Mouse (Mus musculus) CH12.LX (cell line): ENCODE measurements at regions not wholly inside any gene's neighbourhood (a gene's known extent, or its start where the extent isn't known, plus 50 kb on each side); places are given as distances from the start of the nearest gene placed in this dataset.

Source experiments
- DNase-seq: peaks from one replicate; pipeline ENCODE4 v3.0.0-alpha.2; 2013; ENCODE audit errors: extremely low read depth
- H3K27ac ChIP-seq: 2 replicates; pipeline ENCODE4 v1.5.1; 2012; ENCODE audit warnings: low read depth, mild to moderate bottlenecking, control low read depth, moderate library complexity; ENCODE audit not compliant: insufficient read depth
- H3K27me3 ChIP-seq: replicated peaks from 2 replicates; pipeline ENCODE3; 2012; ENCODE audit warnings: inconsistent platforms
- H3K36me3 ChIP-seq, 2 experiments: replicated peaks in 1 of 2; 2 replicates each; pipeline versions ENCODE3 to v1.6.1; 2012; ENCODE audit warnings: inconsistent platforms in 1 of 2, low read length in 1 of 2, mild to moderate bottlenecking in 1 of 2, mixed read lengths in 1 of 2, moderate library complexity in 1 of 2; ENCODE audit not compliant: control insufficient read depth in 1 of 2, insufficient read depth in 1 of 2
- H3K4me1 ChIP-seq, 2 experiments: 2 replicates each; pipeline ENCODE4 v1.6.1; 2012; ENCODE audit warnings: inconsistent platforms in 1 of 2, moderate library complexity in 1 of 2; ENCODE audit not compliant: insufficient read depth in 2 of 2, control insufficient read depth in 1 of 2
- H3K4me2 ChIP-seq: 2 replicates; pipeline ENCODE4 v1.6.1; 2012; ENCODE audit warnings: low read depth, mild to moderate bottlenecking, control low read depth; ENCODE audit not compliant: poor library complexity, insufficient read depth, severe bottlenecking
- H3K4me3 ChIP-seq, 3 experiments: fragments of 150-350 bp in 1 of 3; sonication (generic) in 1 of 3; replicated peaks in 1 of 3; 2 replicates each; pipeline versions ENCODE3 to v1.5.1; 2011 to 2012; ENCODE audit warnings: low read depth in 2 of 3, low read length in 2 of 3, mild to moderate bottlenecking in 2 of 3, moderate library complexity in 2 of 3, control low read depth in 1 of 3, improper control_type of control experiment in 1 of 3, inconsistent platforms in 1 of 3, mixed read lengths in 1 of 3; ENCODE audit not compliant: poor library complexity in 1 of 3
- H3K79me2 ChIP-seq: replicated peaks from 2 replicates; pipeline ENCODE4 v1.6.1; 2012; ENCODE audit warnings: mild to moderate bottlenecking, moderate library complexity; ENCODE audit not compliant: control insufficient read depth, poor library complexity, insufficient read depth, severe bottlenecking; ENCODE audit errors: extremely low read depth
- H3K9ac ChIP-seq: 2 replicates; pipeline ENCODE4 v1.6.1; 2012; ENCODE audit warnings: low read depth, mild to moderate bottlenecking, control low read depth, moderate library complexity; ENCODE audit not compliant: insufficient read depth
- H3K9me3 ChIP-seq: replicated peaks from 2 replicates; pipeline ENCODE3; 2012; ENCODE audit warnings: low read length, inconsistent platforms, mixed read lengths
- BHLHE40 ChIP-seq: IDR thresholded peaks from 2 replicates; pipeline ENCODE4 v1.6.1; 2011; ENCODE audit warnings: mild to moderate bottlenecking, low read depth, low read length, improper control_type of control experiment
- CHD1 ChIP-seq: IDR thresholded peaks from 2 replicates; pipeline ENCODE4 v1.6.1; 2012; ENCODE audit warnings: low read depth, low read length, improper control_type of control experiment, inconsistent platforms
- E2F4 ChIP-seq: IDR thresholded peaks from 2 replicates; pipeline ENCODE4 v1.6.1; 2011; ENCODE audit warnings: low read depth, low read length, improper control_type of control experiment; ENCODE audit not compliant: insufficient replicate concordance
- EP300 ChIP-seq: IDR thresholded peaks from 2 replicates; pipeline ENCODE4 v1.6.1; 2011; ENCODE audit warnings: low read length, improper control_type of control experiment
- ETS1 ChIP-seq: conservative IDR thresholded peaks from 2 replicates; pipeline ENCODE4 v1.6.1; 2012; ENCODE audit warnings: low read depth, mild to moderate bottlenecking, inconsistent platforms, low read length, improper control_type of control experiment, moderate library complexity
- JUN ChIP-seq: IDR thresholded peaks from 2 replicates; pipeline ENCODE4 v1.6.1; 2011; ENCODE audit warnings: low read depth, mild to moderate bottlenecking, low read length, improper control_type of control experiment, moderate library complexity; ENCODE audit not compliant: insufficient read depth
- JUND ChIP-seq: conservative IDR thresholded peaks from 2 replicates; pipeline ENCODE4 v1.6.1; 2011; ENCODE audit warnings: low read depth, low read length, improper control_type of control experiment
- KAT2A ChIP-seq: IDR thresholded peaks from 2 replicates; pipeline ENCODE4 v1.6.1; 2012; ENCODE audit warnings: low read length, improper control_type of control experiment, inconsistent platforms; ENCODE audit not compliant: insufficient replicate concordance
- MAX ChIP-seq: IDR thresholded peaks from 2 replicates; pipeline ENCODE4 v1.6.1; 2011; ENCODE audit warnings: low read length, improper control_type of control experiment
- MAZ ChIP-seq: IDR thresholded peaks from 2 replicates; pipeline ENCODE4 v1.6.1; 2012; ENCODE audit warnings: low read depth, mild to moderate bottlenecking, inconsistent platforms, low read length, improper control_type of control experiment, moderate library complexity
- MEF2A ChIP-seq: IDR thresholded peaks from 2 replicates; pipeline ENCODE4 v1.6.1; 2014; ENCODE audit warnings: low read depth, mild to moderate bottlenecking, inconsistent platforms, low read length, improper control_type of control experiment, borderline replicate concordance
- NELFE ChIP-seq: IDR thresholded peaks from 2 replicates; pipeline ENCODE4 v1.6.1; 2011; ENCODE audit warnings: low read depth, low read length, improper control_type of control experiment
- POLR2AphosphoS2 ChIP-seq: IDR thresholded peaks from 2 replicates; pipeline ENCODE4 v1.6.1; 2011; ENCODE audit warnings: low read depth, low read length, improper control_type of control experiment
- RAD21 ChIP-seq: IDR thresholded peaks from 2 replicates; pipeline ENCODE4 v1.6.1; 2011; ENCODE audit warnings: low read depth, mild to moderate bottlenecking, low read length, improper control_type of control experiment, moderate library complexity
- SMC3 ChIP-seq: IDR thresholded peaks from 2 replicates; pipeline ENCODE4 v1.6.1; 2011; ENCODE audit warnings: low read depth, low read length, improper control_type of control experiment
- TCF12 ChIP-seq: IDR thresholded peaks from 2 replicates; pipeline ENCODE4 v1.6.1; 2014; ENCODE audit warnings: low read depth, mild to moderate bottlenecking, inconsistent platforms, low read length, improper control_type of control experiment
- ZC3H11A ChIP-seq: IDR thresholded peaks from 2 replicates; pipeline ENCODE4 v1.6.1; 2012; ENCODE audit warnings: low read depth, mild to moderate bottlenecking, inconsistent platforms, low read length, improper control_type of control experiment
- ZKSCAN1 ChIP-seq: IDR thresholded peaks from 2 replicates; pipeline ENCODE4 v1.6.1; 2012; ENCODE audit warnings: low read depth, inconsistent platforms, low read length, improper control_type of control experiment, borderline replicate concordance
- ZMIZ1 ChIP-seq: IDR thresholded peaks from 2 replicates; pipeline ENCODE4 v1.6.1; 2012; ENCODE audit warnings: low read depth, mild to moderate bottlenecking, inconsistent platforms, low read length, improper control_type of control experiment
- dilution Hi-C: fragments of 300-500 bp; cut with MboI; formaldehyde crosslinking; loops from 2 replicates; pipeline ENCODE4 v1.14.3; 2020; ENCODE audit warnings: low sequenced_read_pairs; ENCODE audit not compliant: extremely low pct_unique_long_range_greater_than_20kb, extremely low pct_ligation_motif_present
- in situ Hi-C: fragments of 300-500 bp; cut with MboI; formaldehyde crosslinking; loops from 3 replicates; pipeline ENCODE4 v1.14.3; 2019; ENCODE audit warnings: low sequenced_read_pairs, low pct_ligation_motif_present, low pct_unique_long_range_greater_than_20kb, mixed read lengths

DNA sequence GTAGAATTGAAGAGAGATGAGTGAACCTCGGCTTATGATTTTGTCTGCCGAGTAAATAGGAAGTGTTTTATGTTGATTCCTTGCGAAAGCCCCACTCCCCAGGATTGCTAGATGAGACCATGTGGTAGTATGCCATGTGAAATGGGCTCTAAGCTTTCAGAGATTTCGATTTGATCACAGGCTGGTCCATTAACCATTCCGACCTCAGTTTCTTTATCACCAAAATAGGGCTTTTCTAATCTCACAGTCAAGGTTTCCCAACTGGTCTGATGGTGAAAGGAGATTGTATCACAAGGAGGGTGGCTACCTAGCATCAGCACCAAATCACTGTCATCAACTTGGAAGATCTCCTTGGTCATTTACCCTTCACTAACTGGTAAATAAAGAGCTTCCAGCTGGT is 312.0 kb upstream of the Ubash3b start:
- Histone ChIP-seq H3K79me2 (no peaks in the 10 kb centered on the region), H3K36me3 (no peaks in the 10 kb centered on the region), H3K27ac (no peak overlapping the region), H3K4me3 (no peak overlapping the region), H3K4me2 (no peak overlapping the region), H3K4me1 (peaks cover 5 to 27% of the 10 kb centered on the region in 2 experiments; a peak in 3 of 4 replicates), H3K9ac (no peak overlapping the region), H3K9me3 (no peaks in the 10 kb centered on the region), H3K27me3 (no peaks in the 10 kb centered on the region)
- no peak for DNase-seq
- in situ Hi-C loops (loop anchor here (10.0 to 25.0 kb wide), 2 partner anchors 481 to 486 kb away; no protein-coding TSS in a partner anchor), dilution Hi-C loops (no loop called here)
- no peak for TF ChIP-seq E2F4
- TF ChIP-seq CHD1, result no peak
- TF ChIP-seq POLR2AphosphoS2, result no peak
- no peak for TF ChIP-seq ZMIZ1
- TF ChIP-seq TCF12, result no peak
- no peak for TF ChIP-seq NELFE
- TF ChIP-seq JUN, result no peak
- no peak for TF ChIP-seq BHLHE40
- no peak for TF ChIP-seq EP300
- TF ChIP-seq SMC3, result no peak
- TF ChIP-seq MAZ, result no peak
- TF ChIP-seq ETS1, result no peak
- no peak for TF ChIP-seq JUND

DNA sequence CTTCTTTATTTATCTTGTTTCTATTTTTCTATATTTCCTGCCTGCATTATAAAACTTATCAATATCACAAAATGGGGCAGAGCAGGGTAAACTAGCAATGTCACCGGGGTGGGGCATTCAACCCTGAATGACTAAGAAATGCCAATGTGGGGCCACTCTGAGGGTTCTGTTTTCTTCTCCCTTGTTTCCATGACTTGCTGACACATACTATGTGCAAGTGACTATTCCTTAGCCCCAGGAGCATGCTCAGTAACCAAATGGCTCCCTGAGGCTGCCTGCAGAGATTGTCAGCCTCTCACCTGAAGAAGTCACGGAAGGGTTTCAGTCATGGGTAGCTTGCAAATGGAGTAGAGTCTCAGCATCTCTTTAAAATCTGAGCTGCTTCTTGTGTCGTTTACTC is 309.8 kb upstream of the Ubash3b start:
- in situ Hi-C loops, result loop anchor here (10.0 to 25.0 kb wide), 2 partner anchors 483 to 484 kb away; no protein-coding TSS in a partner anchor

More for the DNA sequence above, 309.8 kb upstream of the Ubash3b start:
- no peak for TF ChIP-seq MEF2A
- TF ChIP-seq KAT2A, result no peak
- TF ChIP-seq MAX, result no peak
- TF ChIP-seq RAD21, result no peak
- no peak for TF ChIP-seq ZC3H11A
- TF ChIP-seq ZKSCAN1, result no peak
- no peak for TF ChIP-seq E2F4
- H3K4me2 ChIP-seq, result no peak overlapping the region
- H3K4me1 ChIP-seq, result peaks cover 5 to 27% of the 10 kb centered on the region in 2 experiments; a peak in 3 of 4 replicates
- H3K9ac ChIP-seq, result no peak overlapping the region
- H3K27ac ChIP-seq, result no peak overlapping the region
- no peak for DNase-seq
- H3K4me3 ChIP-seq, result no peak overlapping the region
- H3K9me3 ChIP-seq, result no peaks in the 10 kb centered on the region
- dilution Hi-C loops, result no loop called here
- H3K36me3 ChIP-seq, result no peaks in the 10 kb centered on the region
- no peaks in the 10 kb centered on the region for H3K79me2 ChIP-seq
- H3K27me3 ChIP-seq, result no peaks in the 10 kb centered on the region
